Mouse (Mus musculus): ENCODE measurements at regions not wholly inside any gene's neighbourhood (a gene's known extent, or its start where the extent isn't known, plus 50 kb on each side); places are given as distances from the start of the nearest gene placed in this dataset.
"Not testable (repeated sequence)": the region's sequence is repeated elsewhere in the genome, so short reads cannot be mapped to it uniquely, and the experiment has no call there.

GRCm38 (mm10) chr5:149892453-149892852 lies 126.0 kb upstream of the Rxfp2 start:
- intact Hi-C loops (cut with DNase I), result not testable (repeated sequence)

GRCm38 (mm10) chr5:149906927-149907326 lies 111.5 kb upstream of the Rxfp2 start:
- intact Hi-C loops (cut with DNase I), result no loop called here
- no peak for DNase-seq (ENCODE audit: low spot score in 2 of 2)

More at GRCm38 (mm10) chr5:149892453-149892852, 126.0 kb upstream of the Rxfp2 start:
- not testable (repeated sequence) for DNase-seq (ENCODE audit: low spot score in 2 of 2)

DNA sequence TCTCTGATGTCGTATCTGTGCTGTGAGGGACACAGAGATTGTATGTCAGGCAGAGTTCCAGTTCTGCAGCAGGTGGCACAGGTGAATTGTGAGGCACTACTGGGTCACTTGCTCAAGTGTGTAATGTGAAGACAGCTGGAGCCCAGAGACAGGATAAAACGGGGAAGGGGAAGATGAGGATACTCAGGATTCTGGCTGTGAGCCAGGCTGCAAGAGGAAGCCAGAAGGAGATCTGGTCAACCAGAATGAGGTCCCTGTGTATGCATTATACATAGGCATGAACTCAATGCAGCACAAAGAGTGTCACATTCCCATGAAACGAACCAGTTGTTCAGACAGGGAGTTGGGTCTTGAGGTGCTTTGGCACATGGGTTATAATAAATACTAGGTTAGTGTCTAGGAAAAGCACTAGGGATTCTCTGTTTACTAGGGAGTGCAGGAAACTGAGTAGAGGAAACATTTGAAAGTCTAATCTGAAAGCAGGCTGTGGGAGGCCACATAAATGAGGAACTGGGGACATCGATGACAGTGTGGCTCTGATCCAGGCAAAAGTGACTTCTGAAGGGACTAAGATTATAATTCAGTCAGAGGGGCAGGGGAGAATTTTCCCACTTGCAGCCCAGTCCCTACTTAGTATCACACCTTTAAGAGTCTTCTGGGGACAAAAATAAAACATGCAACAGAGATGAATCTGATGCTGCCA lies 109.9 kb upstream of the Rxfp2 start:
- no peak for DNase-seq (ENCODE audit: low spot score in 2 of 2)

GRCm38 (mm10) chr5:149909108-149909739 lies 109.3 kb upstream of the Rxfp2 start:
- no peak for DNase-seq (ENCODE audit: low spot score in 2 of 2)
- intact Hi-C loops (cut with DNase I), result no loop called here

More for the DNA sequence above, 109.9 kb upstream of the Rxfp2 start:
- intact Hi-C loops (cut with DNase I), result no loop called here

GRCm38 (mm10) chr5:149909971-149910370 lies 108.5 kb upstream of the Rxfp2 start:
- no peak for DNase-seq (ENCODE audit: low spot score in 2 of 2)
- intact Hi-C loops (cut with DNase I), result no loop called here

DNA sequence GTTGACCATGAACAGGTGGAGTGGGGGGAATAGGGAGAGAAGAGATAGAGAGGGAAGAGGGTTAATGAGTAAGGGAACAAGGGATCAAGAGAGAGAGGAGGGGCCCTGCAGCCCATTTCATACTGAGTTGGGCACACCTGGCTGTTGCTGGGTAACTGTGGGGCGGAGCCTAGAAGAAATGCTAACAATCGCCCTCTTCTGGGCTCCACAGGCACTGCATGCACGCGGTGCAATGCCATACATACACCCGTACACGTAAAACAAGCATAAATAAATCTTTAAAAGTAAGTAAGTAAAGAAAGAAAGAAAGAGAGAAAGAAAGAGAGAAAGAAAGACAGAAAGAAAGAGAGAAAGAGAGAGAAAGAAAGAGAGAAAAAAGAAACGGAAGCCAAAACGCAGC lies 106.5 kb upstream of the Rxfp2 start:
- intact Hi-C loops (cut with DNase I), result no loop called here

DNA sequence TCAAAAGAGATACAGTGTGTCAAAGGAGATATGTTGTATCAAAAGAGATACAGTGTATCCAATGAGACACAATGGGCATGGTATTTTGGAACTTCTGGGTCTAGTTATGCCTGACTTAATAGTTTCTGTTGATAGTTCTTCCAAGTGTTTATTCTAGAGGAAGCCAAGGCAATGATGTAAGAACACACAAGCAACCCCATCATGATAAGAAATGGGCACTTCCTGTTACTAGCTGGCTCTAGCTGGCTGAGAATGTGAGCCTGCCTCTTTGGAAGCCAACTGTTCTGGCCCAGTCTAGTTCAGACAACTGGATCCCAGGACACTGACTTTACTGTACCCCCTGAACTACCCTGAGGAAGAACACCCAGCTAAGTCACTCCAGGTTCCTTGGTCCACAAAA lies 102.7 kb upstream of the Rxfp2 start:
- intact Hi-C loops (cut with DNase I), result no loop called here
- no peak for DNase-seq (ENCODE audit: low spot score in 2 of 2)

More for the DNA sequence above, 106.5 kb upstream of the Rxfp2 start:
- no peak for DNase-seq (ENCODE audit: low spot score in 2 of 2)

DNA sequence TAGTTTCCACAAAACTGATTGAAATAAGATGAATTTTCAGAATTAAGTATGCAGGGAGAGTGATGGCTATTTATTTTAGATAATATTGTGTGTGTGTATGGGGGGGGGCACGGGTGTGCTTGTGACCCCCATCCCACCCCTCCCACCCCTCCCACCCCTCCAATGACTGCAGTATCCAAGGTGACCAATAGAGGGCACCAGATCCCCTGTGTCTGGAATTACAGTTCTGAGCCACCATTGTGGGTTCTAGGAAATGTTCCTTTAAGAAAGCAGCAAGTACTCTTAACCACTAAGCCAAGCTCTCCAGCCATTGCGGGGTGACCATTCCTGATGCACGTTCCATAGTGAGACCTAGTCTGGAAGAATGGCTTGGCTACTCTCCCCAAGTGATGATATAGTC lies 101.1 kb upstream of the Rxfp2 start:
- DNase-seq (ENCODE audit: low spot score in 2 of 2), result no peak
- intact Hi-C loops (cut with DNase I), result no loop called here

GRCm38 (mm10) chr5:149919097-149919496 lies 99.4 kb upstream of the Rxfp2 start:
- DNase-seq (ENCODE audit: low spot score in 2 of 2), result no peak
- intact Hi-C loops (cut with DNase I), result no loop called here

DNA sequence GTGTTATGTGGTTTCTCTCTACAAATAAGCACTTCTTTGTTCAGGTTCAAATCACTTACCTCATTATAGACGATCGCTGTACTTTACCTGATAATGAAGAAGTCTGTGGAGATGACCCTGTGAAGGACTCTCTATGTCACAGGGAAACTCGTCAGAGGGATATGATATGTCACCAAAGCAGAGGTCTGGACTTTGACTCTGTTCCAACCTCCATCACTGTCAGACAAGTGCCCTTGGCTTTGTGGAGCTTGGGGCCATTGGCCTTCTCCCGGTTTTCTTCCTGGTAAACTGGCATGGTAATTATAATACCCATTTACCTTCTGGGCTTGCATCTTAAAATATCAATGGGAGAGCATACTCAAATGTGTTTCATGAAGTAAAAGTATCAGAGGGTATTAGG lies 98.1 kb upstream of the Rxfp2 start:
- intact Hi-C loops (cut with DNase I), result loop anchor here (10.0 kb wide), 1 partner anchor 64 kb away; no protein-coding TSS in a partner anchor
- DNase-seq (ENCODE audit: low spot score in 2 of 2), result no peak

- DNase-seq (ENCODE audit: low spot score in 2 of 2), result no peak
- intact Hi-C loops (cut with DNase I), result loop anchor here (10.0 kb wide), 1 partner anchor 60 kb away; no protein-coding TSS in a partner anchor
These were observed 94.0 kb upstream of the Rxfp2 start for GRCm38 (mm10) chr5:149924501-149924900.

DNA sequence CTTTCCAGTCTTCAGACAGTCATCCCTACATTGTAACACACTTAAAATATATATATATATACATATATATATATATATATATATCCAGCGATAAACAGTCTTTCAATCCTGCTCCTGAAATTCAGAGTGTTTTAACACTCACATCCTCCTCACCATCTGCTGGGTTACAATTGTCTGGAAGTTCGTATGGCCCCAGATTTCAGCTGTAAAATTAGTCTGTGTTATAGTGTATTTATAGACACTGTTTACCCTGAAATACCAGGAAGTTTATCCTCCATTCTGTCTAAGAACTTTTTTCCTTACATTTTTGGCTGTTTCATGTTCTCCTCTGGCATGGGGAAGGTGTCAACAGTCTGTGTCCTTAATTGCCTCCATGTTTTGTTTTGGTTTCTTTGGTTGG lies 91.7 kb upstream of the Rxfp2 start:
- DNase-seq (ENCODE audit: low spot score in 2 of 2), result peak; percentile 39 to 50

GRCm38 (mm10) chr5:149931574-149932161 lies 86.8 kb upstream of the Rxfp2 start:
- intact Hi-C loops (cut with DNase I), result no loop called here
- DNase-seq (ENCODE audit: low spot score in 2 of 2), result no peak

More for the DNA sequence above, 91.7 kb upstream of the Rxfp2 start:
- intact Hi-C loops (cut with DNase I), result loop anchor here (10.0 kb wide), 1 partner anchor 58 kb away; no protein-coding TSS in a partner anchor

DNA sequence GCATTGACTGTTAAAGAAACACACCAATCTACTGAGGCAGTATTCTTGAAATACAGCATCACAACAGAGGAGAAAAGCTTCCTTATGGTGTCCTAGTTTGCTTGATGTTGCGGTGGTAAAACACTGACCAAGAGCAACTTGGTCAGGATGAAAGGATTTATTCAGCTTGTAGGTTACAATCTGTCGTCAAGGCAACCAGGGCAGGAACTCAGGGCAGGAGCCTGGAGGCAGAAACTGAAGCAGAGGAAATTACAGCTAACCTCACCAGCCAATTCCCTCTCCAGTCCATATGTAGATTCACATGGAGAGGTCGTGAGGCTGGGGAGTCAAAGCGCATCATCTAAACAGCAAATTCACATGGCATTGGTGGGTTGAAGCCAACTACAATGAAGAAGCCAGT lies 86.3 kb upstream of the Rxfp2 start:
- no peak for DNase-seq (ENCODE audit: low spot score in 2 of 2)
- intact Hi-C loops (cut with DNase I), result no loop called here

DNA sequence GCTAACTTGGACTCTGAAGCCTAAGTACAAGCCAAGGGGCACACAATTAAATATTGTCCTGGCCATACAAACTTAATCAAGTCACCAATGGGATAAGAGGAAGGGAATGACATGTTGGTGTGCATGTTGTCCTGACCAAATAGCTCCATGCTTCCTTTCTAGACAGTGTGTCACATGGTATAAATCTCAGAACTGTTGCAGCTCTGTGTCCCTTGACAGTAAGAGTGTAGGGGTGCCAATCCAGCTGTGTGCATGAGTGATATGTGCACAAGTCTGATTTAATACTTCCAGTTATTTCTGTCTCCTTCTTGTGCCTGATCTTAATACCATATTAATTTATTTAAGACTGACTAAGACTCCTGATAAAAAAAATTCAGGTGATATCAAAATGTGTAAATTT lies 72.8 kb upstream of the Rxfp2 start:
- no peak for DNase-seq (ENCODE audit: low spot score in 2 of 2)
- intact Hi-C loops (cut with DNase I), result no loop called here

GRCm38 (mm10) chr5:149947491-149947890 lies 71.0 kb upstream of the Rxfp2 start:
- intact Hi-C loops (cut with DNase I), result no loop called here
- DNase-seq (ENCODE audit: low spot score in 2 of 2), result no peak

DNA sequence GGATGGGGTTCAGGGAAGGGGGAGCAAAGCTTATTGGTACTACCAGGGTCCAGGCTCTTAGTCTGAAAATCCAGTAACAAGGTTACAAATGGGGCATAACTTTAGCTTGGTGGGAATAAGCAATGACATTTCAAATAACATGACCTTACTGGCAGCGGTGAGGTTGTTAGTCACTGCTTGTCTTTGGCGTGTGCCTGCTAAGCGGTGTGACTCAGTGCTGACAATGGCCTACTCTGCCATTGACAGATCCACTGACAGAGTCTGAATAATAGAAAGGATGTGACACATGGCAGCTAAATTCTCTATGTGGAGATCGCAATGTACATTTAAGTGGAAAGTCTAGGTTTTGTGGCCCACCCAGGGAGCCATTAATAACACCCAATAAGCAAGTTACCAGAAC lies 61.5 kb upstream of the Rxfp2 start:
- DNase-seq (ENCODE audit: low spot score in 2 of 2), result no peak
- intact Hi-C loops (cut with DNase I), result no loop called here

DNA sequence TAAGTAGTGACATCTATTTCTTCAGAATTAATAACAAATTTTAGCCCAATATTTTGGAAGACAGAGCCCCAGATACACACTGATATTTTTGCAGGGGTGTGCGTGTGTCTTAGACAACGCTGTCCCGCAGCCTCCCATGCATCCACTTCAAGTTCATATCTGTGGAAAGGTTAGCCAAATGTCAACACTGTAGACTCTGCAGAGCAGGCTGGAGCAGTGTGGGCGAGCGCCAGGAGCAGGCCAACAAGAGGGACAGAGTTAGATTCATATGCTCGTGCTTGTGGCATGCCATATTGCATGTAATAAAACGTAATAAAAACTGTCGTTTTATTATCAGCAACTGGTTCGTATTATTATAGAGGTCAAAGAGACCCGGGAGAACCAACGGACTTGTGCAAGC lies 57.3 kb upstream of the Rxfp2 start:
- intact Hi-C loops (cut with DNase I), result no loop called here
- DNase-seq (ENCODE audit: low spot score in 2 of 2), result no peak

DNA sequence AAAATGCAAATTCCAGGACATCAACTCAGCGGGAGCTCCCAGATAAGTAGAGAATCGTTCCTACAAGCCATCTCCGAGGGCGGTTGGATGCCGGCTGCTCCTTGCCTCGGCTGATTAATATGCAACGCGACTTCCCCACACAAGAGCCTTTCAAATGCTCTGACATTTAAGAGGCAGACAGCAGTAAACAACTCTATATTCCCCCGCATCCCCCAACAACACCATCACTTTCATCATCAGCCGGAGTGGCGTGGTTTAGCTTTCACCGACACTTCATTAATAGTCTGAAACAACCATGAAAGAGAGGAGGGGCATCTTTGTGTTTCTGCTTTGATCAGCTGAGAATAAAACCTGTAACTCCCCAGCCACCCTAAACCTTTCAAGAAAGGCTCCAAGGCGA lies 53.7 kb upstream of the Rxfp2 start:
- intact Hi-C loops (cut with DNase I), result no loop called here
- peak; percentile 37 to 44 for DNase-seq (ENCODE audit: low spot score in 2 of 2)

All from left cerebral cortex, postnatal 14 days (tissue).